Mouse (Mus musculus) cerebellum, postnatal 25 days (tissue): ENCODE results near the gene Sgca.
"Not testable (repeated sequence)": the region's sequence is repeated elsewhere in the genome, so short reads cannot be mapped to it uniquely, and the experiment has no call there.

ENCODE experiments used
- DNase-seq, 2 experiments: peaks; one replicate each; pipeline ENCODE4 v3.0.0; 2021; ENCODE audit warnings: mixed read lengths in 2 of 2

Sgca gene

DNA sequence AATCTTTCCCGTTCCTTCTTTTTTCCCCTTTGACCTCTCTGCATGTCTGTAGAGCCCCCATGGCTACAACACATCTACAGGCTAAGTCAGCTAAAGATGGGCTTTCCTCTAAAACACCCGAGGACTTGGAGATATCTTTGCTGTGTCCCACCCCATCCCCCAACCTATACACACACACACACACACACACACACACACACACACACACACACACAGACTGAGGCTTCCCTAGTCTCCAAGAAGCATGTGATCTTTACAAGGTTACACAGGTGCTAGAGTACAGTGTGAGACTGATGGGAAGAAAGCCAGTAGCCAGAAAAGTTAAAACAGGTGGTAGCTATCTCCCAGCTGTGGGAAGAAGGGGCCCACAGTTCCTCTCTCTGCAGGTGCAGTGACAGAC lies 10.3 kb upstream of the Sgca start:
- DNase-seq = no peak

DNA sequence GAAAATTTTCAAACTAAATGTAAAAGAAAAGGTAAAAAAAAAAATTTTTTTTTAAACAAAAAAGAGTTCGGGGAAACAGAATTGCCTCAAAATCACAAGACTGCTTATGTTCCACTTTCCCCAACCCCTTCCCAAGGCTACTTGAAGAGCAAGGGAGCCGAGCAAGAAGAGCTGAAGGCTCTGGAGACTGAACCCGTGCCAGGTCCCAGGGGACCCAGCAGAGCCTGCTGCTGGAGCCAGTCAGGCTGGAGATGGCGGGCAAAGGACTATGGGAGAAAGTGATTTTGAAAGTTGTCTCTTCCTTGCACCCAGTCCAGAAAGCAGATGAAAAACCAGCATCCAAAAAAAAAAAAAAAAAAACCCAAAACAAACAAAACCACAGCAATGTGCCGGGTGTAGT lies 9.7 kb upstream of the Sgca start:
- peak in 1 of 2 experiments; percentile 26 for DNase-seq

DNA sequence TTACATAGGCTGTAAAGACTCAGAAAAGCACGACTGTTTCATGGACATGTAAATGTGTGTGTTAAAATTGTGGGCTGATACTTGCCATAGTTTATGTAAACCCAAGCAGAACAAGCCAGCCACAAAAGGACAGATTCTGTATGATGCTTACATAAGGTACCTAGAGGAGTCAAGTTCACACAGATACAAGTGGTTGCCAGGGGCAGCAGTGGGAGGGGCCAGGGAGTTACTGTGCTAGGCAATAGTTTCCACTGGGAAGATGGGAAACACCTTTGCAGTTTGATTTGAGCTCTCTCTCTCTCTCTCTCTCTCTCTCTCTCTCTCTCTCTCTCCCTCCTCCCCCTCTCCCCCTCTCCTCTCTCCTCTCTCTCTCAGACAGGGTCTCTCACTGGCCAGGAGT lies 9.0 kb upstream of the Sgca start:
- DNase-seq = peak in 1 of 2 experiments; percentile 15

DNA sequence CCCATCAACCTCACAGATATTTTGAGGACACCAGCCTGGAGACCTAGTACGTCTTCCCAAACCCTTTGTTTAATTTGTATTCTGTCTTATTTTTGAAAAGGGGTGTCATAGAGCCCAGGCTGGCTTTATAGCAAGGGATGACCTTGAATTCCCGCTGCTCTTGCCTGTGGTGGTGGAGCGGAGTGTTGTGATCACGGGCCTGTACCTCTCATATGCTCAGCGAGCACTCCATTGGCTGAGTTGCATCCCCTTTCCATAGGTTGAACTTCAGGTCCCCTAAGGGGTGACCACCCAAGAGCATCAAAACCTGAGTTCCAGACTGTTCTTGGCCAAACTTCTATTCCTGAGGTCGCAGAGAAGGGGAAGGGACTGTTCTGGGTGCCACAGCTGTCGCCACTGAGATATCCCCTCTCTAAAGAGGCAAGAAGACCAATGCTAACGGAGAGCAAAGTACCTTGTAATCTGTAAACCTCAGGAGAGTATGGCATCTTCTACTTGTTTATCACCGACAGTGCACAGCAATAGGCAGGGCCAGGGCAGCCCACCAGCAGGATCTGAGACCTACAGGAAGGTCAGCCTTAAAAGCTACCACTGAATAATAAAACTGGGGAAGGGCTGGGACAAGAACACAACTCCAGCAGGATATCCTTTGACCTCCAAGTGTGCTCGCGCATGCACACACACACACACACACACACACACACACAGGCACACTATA lies 3.5 kb upstream of the Sgca start:
- DNase-seq = peak; percentile 28 to 38

DNA sequence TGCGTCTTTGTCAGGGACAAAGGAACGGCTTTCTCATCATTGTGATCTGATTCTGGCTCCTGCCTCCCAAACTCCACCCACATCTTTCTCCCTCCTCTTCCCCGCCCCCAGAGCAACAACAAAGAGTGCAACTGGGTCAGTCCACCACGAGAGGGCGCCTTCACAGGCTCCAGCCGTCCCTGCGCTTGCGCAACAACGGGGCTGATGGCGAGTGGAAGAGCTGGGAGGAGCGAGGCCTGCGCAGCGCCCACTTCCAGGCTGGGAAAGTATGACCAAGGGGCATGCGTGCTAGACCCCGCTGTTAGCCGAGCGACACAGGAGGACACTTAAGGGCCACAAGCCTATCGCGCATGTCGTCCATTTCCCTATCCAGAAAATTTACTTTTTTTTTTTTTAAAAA lies 2.8 kb upstream of the Sgca start:
- peak; percentile 98 for DNase-seq

DNA sequence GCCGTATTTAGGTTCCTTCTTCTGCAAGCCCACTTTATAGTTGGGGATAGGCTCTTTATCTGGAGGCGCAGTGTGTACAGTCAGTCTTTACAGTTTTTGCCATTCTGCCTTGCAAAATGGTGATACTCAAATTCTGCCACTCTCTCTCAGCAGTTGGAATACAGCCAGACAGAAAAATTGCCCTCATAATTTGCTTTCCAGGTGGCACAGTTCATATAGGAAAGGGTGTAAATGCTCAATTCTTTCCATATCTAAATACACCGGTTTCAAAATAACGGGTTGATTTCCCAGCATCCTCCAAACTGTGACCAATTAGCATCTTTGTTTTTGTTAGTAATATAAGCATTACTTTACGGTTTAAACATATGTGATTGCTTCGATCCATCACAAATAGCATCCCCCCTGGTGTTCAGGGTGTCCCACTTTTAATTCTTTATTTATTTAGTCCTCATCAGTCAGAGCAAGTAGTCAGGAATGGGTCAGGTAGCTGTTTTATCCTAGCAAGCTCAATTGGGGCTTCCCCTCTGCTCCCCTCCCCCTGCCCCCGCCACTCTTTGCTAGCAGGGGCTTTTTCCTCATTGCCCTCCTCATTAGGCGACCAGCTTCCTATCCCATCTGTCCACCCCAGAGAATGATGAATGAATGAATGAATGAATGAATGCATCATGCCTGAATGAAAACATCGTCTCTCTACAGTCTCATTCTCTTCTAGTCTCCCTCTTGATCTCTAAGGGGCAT lies 2.2 kb upstream of the Sgca start:
- DNase-seq = peak; percentile 25 to 47

DNA sequence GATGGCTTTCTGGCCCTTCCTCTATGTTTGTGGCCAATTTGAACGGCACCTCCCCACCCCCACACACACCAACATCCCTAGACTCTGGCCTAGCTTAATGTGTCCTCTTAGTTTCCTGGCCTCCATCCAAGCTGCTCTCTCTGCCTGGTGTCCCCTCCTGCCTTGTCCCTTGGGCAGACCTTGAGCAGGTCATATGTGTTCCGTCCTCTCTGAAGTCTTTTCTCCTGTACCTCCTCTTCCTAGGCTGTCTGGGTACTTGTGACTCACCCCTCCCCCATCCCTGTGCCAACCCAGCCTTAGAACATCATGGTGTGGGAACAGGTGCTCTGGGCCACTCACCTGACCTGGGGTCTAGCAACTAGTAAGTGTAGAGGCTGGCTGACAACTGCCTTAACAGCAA lies 1.2 kb downstream of the Sgca start:
- DNase-seq = peak in 1 of 2 experiments; percentile 31

DNA sequence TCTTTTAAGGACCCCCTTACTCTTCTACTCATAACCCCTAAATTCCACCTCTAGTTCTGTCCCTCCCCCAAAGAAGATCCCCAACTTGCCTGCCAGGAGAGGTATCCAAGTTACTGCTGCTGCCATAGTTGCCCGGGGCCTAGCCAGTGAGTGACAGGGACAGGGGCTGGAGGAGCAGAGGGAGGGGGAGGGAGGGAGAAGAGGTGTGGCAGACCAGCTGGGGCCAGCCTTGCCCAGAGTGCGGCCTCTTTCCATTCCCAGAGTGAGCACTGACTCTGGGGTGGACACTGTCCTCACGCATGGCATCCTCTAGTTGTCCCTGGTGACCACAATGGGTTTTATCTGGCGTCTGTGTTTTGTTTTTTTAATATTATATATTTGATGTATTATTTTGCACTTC lies 2.8 kb downstream of the Sgca start:
- peak in 1 of 2 experiments; percentile 28 for DNase-seq

DNA sequence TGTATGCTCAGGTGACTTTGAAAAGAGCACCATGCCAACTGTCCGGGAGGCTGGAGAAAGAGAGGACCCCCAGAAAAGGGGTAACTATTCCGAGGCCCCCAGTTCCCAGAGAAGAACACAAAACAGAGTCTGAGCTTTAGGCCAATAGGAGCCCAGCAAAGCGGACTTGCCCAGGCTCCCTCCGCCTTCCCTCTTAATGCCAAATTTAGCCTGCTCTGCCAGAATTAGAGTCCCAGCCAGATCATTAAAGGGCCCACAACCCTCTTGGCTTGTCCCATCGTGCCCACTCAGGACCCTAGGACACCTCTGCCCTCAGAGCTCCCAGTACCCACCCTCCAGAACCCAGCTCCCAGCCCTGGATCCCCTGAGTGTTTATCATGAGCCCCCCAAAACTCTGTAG lies 3.2 kb downstream of the Sgca start:
- DNase-seq = peak; percentile 22 to 36

DNA sequence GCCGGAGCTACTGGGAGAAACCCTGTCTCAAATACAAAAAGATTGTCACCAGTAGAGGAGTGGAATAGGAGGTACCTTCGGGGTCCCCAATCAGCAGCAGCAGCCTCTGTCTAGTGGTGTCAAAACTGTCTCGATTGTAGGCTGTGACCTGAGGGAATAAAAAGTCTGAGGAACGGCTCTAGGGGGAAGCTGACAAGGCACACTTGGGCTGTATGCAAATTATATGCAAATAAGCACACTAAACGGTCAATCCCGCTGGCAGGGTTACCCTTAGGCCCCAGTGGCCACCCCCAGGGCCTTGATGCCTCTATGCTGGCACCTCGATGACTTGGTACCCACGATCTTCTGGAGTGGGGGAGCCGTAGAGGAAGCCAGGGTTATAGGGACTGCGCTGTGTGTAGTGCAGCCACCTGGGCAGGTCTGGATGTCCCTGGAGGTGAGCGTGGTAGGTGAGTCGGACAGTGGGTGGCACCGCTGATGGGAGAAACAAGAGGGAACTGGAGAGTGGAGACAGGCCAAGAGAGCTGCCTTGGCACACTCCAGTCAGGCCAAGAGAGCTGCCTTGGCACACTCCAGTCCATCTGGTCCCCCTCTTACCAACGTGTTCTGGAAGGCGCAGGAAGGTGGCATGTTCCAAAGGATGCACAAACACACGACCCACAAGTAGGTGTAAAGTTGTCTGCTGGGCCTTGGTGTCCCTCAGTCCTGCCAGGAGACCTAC lies 4.1 kb downstream of the Sgca start:
- peak; percentile 65 to 67 for DNase-seq

DNA sequence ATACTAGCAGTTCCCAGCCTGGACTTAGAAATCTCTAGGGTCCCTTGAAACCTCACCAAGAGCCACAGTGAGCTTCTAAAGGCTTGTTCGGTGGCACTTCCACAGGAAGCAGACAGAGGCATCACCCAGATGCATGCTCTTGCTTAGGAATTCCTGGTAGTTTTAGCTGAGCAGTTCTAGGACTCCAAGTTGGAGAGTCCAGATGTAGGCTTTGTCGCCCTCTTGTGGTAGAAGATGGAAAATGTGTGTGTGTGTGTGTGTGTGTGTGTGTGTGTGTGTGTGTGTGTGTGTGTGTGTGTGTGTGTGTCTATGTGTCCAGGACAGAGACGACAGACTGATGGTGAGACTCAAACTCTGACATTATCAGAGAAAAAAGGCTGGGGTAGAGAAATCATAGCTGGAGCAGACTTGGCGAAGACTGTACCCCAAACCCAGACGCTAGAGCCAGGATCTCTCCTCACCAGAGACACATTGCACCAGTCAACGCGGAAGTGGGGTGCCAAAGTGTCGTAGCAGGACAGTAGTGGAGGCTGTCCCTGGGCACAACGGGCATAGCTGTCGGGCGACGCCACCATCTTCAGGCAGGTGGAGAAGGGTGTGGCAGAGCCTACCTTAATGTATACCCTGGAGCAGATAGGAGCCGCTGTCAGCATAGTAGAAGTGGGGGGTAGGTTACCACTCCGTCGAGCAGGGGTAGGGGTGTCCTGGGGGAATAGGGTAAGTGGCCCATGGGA lies 5.8 kb downstream of the Sgca start:
- peak; percentile 82 to 88 for DNase-seq

DNA sequence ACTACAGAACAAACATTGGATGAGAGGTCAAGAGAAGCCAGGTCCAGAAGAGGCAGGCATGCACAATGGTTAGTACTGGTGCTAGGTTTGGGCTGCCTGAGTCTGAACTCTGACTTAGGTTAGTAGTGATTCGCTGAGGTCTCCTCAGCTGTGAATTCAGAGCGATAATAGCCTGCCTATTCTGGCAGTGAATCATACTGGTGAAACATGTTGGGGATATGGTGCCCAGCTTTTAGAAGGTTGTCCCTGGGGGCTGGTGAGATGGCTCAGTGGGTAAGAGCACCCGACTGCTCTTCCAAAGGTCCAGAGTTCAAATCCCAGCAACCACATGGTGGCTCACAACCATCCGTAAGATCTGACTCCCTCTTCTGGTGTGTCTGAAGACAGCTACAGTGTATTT lies 6.4 kb downstream of the Sgca start:
- not testable (repeated sequence) for DNase-seq

DNA sequence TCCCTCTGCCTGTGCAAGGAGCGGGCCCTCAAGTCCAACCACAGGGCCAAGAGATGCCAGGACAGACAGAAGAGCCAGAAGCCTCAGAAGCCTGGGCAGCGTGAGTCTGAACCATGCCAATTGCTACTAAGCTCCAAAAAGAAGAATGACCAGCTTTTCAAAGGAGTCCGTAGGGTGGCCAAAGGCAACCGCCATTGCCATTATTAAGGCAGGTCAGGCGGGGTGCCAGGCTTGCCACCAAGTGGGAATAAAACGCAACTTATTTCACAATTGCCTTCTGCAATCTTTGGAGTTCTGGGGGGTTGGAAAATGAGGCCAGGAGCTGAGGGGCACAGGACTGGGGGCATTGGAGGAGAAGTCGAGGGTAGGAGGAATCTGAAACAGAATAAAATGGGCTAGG lies 7.9 kb downstream of the Sgca start:
- DNase-seq = peak in 1 of 2 experiments; percentile 47

DNA sequence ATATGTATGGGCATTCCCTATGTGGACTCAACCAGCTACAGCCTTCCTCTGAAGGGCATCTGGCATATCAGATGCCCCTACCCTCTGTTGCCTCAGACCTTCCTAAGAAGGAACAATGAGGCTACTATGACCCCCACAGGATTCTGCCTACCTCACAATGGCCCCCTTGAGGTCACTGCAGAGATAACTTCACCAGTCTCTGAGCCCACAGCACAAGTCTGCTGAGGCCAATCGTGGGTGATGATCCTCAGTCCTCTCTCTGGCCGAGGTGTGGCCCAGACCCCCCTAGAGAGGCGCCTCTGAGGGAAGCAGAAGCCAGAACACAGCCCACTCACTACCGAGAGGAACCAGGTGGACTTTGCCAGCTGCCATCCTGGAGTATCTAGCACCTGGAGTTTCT lies 8.7 kb downstream of the Sgca start, which contains the start of gene Hils1:
Gene Hils1 (plus strand): TSS at position 175 of the 400 bp plus-strand sequence.
- DNase-seq = no peak

DNA sequence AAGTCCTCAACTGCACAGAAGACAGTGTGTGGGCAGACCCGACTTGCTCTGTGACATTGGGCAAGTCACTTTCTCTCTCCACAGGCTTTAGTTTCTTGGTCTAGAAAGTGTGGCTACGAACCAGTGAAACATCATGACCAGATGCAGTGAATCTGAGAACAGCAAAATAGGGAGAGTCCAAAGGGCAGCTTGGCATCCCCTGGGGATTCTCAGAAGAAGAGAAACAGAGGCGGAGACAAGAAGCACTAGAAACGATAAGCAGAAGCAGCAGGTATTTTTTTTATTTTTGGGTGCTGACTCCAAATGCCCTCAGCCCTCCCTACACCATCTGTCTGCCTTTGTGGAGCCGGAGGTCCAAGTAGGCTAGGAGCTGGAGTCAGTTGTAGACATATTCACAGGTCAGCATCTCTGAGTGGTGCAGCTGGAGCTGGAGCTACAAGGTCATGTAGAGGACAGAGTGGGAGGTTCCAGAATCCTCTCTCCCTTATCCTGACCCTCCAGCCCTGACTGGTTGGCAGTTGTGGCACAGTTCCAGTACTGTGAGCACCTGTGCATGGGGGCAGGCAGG lies 13.5 kb downstream of the Sgca start:
- no peak for DNase-seq

DNA sequence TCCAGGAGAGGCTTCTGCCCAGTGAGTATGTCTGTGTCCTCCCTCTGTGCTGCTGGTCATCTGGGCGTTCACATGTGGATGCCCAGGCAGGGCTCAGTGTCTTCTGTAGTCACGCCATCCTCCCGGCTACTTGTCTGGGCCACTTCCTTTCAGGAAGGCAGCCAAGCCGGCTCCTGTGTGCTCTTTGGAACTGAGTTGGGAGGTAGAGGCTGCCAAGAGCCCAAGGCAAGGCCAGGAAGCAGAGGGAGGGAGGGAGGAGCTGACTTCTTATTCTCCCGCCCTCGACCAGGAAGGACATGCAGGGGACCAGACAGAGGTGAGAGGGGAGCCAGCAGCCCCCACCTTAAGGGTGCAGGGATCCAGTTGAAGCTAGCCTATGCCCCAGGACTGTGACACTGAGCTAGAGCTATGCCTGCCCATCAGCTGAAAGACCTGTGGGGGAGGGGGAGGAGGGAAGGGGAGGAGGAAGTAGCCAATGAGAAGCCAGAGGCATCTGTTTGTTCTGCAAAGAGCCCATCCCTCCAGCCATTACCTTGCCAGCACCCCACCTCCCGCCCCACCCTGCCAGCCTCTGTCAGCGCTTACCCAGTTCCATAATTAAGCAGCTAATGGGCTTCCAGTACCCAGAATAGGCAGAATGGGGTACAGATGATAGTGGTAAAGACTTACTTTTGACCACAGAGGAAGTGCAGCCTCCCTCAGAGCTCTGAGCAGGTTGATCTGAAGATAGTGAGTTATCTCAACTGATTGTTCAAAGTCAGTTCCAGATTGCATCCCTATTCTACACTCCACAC lies 17.9 kb downstream of the Sgca start:
- peak; percentile 68 to 78 for DNase-seq

DNA sequence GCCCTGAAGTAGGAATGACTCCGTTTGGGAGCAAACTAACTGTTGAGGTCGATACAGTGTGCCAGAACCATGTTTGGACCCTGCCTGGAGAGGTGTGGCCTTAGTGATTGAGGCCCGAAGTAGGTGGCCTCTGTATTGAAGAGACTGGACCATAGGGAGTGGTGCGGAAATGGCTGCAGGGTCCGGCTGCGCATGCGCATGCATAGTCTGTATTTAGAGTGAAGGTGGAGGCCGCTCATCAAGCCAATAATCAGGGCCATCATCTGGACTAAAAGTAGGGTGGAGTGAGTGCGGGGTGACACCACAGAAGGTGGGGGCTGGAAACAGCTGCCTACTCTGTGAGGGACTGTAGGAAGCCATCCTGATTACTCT lies 18.4 kb downstream of the Sgca start:
- DNase-seq = peak; percentile 23 to 48

DNA sequence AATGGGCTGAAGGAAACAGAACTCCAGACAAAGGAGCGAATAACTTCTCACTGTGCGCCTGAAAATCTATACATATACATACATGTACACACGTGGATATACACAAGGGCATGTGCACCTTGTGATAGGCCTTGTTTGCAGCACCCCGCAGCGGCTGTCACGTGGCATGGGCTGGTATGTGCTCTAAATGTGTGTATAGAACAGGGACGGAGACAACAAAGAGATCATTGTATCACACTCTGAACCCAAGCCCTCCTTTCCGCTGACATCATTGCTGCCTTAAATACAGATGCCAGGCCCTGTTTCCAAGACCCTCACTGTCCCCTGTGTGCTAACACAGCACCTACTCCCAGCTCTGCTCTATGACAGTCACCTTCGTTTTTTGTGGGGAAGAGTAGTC lies 21.0 kb downstream of the Sgca start:
- DNase-seq = no peak

DNA sequence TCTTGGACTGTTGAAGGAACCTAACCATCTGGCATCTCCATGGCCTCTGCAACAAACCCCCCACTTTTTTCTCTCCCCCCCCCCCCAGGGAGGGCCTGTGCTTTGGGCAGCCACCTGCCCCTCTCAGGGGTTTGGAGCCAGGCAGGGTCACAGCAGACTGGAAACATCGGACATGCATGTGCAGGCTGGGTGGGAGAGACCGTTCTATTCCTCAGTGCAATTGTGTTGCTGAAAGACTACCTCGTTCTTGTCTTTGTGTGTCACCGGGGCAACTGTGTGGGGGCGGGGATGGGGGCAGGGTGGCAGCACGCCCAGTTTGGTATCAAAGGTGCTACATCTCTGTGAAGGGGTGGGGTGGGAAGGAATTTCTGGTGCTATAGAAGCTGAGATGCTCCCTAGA lies 24.0 kb downstream of the Sgca start:
- no peak for DNase-seq

DNA sequence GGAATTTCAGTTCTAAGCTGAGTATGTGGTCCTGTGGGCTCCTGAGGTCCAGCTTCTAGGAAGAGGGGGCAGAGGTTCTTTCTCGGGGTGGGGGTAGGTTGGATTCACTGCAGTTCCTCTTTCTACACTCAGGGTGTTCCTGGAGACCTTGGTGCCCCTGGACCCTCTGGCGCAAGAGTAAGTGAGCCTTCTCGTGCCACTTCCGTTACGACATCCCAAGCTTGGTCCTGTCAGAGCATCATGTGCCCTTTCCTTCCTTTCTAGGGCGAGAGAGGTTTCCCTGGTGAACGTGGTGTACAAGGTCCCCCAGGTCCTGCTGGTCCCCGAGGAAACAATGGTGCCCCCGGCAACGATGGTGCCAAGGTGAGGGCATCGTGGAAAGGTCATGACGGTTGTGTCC lies 30.9 kb downstream of the Sgca start:
- no peak for DNase-seq

DNA sequence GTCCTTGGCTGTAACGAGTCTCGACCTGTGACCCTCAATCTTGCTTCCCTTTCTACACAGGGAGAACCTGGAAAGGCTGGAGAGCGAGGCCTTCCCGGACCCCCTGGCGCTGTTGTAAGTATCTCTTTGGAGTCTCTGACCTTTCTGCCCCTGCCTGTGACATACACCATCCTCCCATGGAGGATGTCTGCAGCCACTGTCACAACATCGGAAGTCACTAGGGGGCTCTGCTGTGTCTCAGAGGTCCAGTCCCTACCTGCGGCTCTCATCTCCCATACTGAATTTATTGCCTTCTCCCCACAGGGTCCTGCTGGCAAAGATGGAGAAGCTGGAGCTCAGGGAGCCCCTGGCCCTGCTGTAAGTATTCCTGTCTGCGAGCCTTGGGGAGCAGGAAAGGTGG lies 31.8 kb downstream of the Sgca start:
- peak in 1 of 2 experiments; percentile 26 for DNase-seq

DNA sequence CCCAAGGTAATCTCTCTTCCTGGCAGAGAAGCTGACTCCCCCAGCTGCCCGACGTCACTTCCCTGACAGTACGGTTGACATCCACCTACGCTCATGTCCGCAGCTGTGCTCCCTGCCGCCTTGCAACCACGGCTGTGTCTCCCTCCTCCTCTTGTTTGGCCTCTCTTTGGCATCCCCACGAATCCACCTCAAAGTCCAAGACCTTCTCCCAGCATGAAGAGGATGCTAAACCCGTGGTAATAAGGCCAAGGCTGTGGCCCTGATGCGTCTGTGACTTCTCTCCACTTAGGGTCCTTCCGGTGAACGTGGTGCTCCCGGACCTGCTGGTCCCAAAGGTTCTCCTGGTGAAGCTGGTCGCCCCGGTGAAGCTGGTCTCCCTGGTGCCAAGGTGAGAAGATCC lies 33.1 kb downstream of the Sgca start:
- DNase-seq = no peak
